Mouse (Mus musculus) forebrain, embryonic 10.5 days (tissue): Measurements from ENCODE around the gene Rpl10a. TPM values are rescaled to one million over a fixed set of nuclear protein-coding genes. Genes with fewer than 3 reads are reported as not detected.
A peak's percentile ranks its signal among the peaks of the same experiment; 100 is the strongest.
"Not testable (repeated sequence)": the region's sequence is repeated elsewhere in the genome, so short reads cannot be mapped to it uniquely, and the experiment has no call there.

Experiments used
- DNase-seq: peaks from one replicate; pipeline ENCODE4 v3.0.0-alpha.2; 2017; ENCODE audit warnings: low spot score; ENCODE audit errors: extremely low spot score
- H3K27ac ChIP-seq: fragments of 300-500 bp; sonication (generic); 2 replicates; pipeline ENCODE4 v1.5.1; 2016; ENCODE audit warnings: mild to moderate bottlenecking
- H3K27me3 ChIP-seq: fragments of 300-500 bp; sonication (generic); 2 replicates; pipeline ENCODE4 v1.6.1; 2016; ENCODE audit warnings: mild to moderate bottlenecking; ENCODE audit not compliant: poor library complexity, severe bottlenecking
- H3K36me3 ChIP-seq: fragments of 300-500 bp; sonication (generic); replicated peaks from 2 replicates; pipeline ENCODE4 v1.6.1; 2016; ENCODE audit warnings: mild to moderate bottlenecking, moderate library complexity
- H3K4me1 ChIP-seq: fragments of 300-500 bp; sonication (generic); 2 replicates; pipeline ENCODE4 v1.6.1; 2016
- H3K4me3 ChIP-seq: fragments of 300-500 bp; sonication (generic); 2 replicates; pipeline ENCODE4 v1.5.1; 2016; ENCODE audit warnings: mild to moderate bottlenecking, moderate library complexity
- H3K9me3 ChIP-seq: fragments of 300-500 bp; sonication (generic); 2 replicates; pipeline ENCODE4 v1.6.1; 2016; ENCODE audit warnings: mild to moderate bottlenecking, moderate library complexity
- WGBS: fragments of 180-500 bp; shearing (Covaris S2); methylation state at CpG from one replicate; pipeline ENCODE4 v1.1.7; 2016; 5-methylcytosine and 5-hydroxymethylcytosine counted together
- polyA plus RNA-seq: library from polyadenylated mRNA; unstranded; fragments of >200 nt; fragmentation: Nextera tagmentation; extraction: Ambion mirVana; gene quantifications from 2 replicates; pipeline ENCODE4 v1.2.1, GENCODE M21; 2016

Gene Rpl10a
- polyA plus RNA-seq, 1 experiment from 2014 or later, result 511 TPM

- peaks cover 56% of the 10 kb centered on the region for H3K4me1 ChIP-seq
- H3K9me3 ChIP-seq, result peaks cover 6% of the 10 kb centered on the region; the same call in 1 of the 2 replicates
- WGBS, result 8% methylated on average over 22 of the region's 22 CpGs
- no peak for DNase-seq
- H3K36me3 ChIP-seq, result peaks cover 76% of the 10 kb centered on the region
- H3K4me3 ChIP-seq, result peak overlapping the region; percentile 99
- no peaks in the 10 kb centered on the region for H3K27me3 ChIP-seq
- H3K27ac ChIP-seq, result peak overlapping the region; percentile 99
These were observed 472 bp upstream of the Rpl10a start for GRCm38 (mm10) chr17:28327673-28328325.

DNA sequence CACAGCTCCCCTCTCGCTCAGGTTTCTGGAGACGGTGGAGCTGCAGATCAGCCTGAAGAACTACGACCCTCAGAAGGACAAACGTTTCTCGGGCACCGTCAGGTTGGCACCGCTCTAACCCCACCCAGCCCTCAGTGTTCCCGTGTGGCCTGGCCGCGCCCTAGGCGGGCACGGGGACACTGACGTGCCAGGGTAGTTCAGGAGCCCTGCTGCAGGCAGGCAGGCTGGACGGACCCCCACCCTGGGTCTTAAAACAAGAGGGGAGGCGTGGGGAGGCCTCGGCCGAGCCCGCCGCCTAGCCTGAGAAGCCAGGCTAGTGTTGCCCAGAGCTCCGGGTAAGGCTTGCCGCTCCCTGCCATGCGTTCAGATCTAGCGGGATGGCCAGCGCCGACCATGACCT is 675 bp downstream of the Rpl10a start:
- peaks cover 68% of the 10 kb centered on the region for H3K4me1 ChIP-seq
- peaks cover 6% of the 10 kb centered on the region; the same call in 1 of the 2 replicates for H3K9me3 ChIP-seq
- H3K27ac ChIP-seq, result peak overlapping the region; percentile 99
- peak; percentile 37 for DNase-seq
- H3K36me3 ChIP-seq, result peaks cover 78% of the 10 kb centered on the region
- no peaks in the 10 kb centered on the region for H3K27me3 ChIP-seq
- peak overlapping the region; percentile 99 for H3K4me3 ChIP-seq
- under 1% methylated on average over 25 of the region's 25 CpGs for WGBS

DNA sequence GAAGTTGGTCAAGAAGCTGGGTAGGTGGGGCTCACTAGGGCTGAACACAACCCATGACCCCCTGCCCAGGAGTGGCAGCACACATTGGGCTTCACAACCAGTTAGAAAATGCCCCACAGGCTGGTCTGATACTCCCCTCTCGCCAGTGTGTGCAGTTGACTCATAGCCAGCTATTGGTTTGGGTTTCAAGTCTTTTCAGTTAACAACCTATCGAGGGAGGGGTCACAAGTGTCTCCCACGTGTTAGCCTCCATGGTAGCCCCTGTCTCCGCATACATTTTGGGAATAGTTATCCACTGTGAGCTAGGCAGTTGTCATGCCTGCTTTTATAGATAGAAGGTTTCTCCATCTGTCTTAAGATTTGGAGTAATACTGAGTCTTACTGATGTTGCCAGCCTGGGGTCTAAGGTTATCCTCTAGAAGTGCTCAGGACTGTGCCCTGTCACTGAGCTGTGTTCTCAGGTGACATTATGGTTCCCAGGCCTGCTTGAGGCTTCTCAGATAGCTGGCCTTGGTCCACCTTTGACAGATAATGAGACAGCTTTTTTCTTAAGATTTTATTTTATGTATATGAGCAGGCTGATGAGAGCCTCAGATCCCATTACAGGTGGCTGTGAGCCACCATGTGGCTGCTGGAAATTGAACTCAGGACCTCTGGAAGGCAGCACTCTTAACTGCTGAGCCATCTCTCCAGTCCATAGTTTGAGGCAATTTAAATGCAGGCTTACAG is 1.4 kb downstream of the Rpl10a start:
- Histone ChIP-seq H3K36me3 (peaks cover 77% of the 10 kb centered on the region), H3K9me3 (peaks cover 2% of the 10 kb centered on the region; the same call in 1 of the 2 replicates), H3K4me3 (peak overlapping the region; percentile 99), H3K27ac (peak overlapping the region; percentile 99), H3K4me1 (peaks cover 74% of the 10 kb centered on the region), H3K27me3 (no peaks in the 10 kb centered on the region)
- 10% methylated on average over 4 of the region's 4 CpGs for WGBS
- DNase-seq, result peak; percentile 39

DNA sequence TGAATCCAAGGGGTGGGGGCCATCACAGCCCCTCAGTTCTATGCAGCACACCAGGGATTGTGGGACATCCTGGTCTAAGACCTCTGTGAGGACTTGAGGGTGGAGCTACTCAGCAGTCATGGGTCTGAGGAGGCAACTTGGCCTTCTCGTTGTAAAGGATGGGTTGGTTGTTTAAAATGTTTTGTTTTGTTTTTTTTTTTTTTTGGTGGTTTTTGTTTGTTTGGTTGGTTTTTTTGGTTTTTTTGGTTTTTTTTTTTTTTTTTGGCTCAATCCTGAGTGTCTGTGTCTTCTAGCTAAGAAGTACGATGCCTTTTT is 1.9 kb downstream of the Rpl10a start:
- no peak for DNase-seq
- peak overlapping the region; percentile 99 for H3K4me3 ChIP-seq
- peaks cover 78% of the 10 kb centered on the region for H3K4me1 ChIP-seq
- H3K36me3 ChIP-seq, result peaks cover 77% of the 10 kb centered on the region
- no peaks in the 10 kb centered on the region for H3K27me3 ChIP-seq
- H3K9me3 ChIP-seq, result no peaks in the 10 kb centered on the region
- WGBS, result 64% methylated on average over 2 of the region's 2 CpGs
- H3K27ac ChIP-seq, result peak overlapping the region; percentile 99

DNA sequence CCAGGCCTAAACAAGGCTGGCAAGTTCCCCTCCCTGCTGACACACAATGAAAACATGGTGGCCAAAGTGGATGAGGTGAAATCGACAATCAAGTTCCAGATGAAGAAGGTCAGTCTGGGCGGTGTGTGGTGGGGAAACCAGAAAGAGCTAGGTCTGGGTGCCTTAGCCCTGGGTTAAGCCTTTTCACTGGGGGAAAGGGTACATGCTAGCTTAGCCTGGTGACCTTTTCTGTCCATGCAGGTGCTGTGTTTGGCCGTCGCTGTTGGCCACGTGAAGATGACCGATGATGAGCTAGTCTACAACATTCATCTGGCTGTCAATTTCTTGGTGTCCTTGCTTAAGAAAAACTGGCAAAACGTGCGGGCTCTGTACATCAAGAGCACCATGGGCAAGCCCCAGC is 2.3 kb downstream of the Rpl10a start:
- Histone ChIP-seq H3K4me3 (peak overlapping the region; percentile 99), H3K4me1 (peaks cover 78% of the 10 kb centered on the region), H3K36me3 (peaks cover 77% of the 10 kb centered on the region)
- not testable (repeated sequence) for DNase-seq, H3K9me3 ChIP-seq, H3K27ac ChIP-seq, H3K27me3 ChIP-seq
- WGBS, result 69% methylated on average over 8 of the region's 8 CpGs

DNA sequence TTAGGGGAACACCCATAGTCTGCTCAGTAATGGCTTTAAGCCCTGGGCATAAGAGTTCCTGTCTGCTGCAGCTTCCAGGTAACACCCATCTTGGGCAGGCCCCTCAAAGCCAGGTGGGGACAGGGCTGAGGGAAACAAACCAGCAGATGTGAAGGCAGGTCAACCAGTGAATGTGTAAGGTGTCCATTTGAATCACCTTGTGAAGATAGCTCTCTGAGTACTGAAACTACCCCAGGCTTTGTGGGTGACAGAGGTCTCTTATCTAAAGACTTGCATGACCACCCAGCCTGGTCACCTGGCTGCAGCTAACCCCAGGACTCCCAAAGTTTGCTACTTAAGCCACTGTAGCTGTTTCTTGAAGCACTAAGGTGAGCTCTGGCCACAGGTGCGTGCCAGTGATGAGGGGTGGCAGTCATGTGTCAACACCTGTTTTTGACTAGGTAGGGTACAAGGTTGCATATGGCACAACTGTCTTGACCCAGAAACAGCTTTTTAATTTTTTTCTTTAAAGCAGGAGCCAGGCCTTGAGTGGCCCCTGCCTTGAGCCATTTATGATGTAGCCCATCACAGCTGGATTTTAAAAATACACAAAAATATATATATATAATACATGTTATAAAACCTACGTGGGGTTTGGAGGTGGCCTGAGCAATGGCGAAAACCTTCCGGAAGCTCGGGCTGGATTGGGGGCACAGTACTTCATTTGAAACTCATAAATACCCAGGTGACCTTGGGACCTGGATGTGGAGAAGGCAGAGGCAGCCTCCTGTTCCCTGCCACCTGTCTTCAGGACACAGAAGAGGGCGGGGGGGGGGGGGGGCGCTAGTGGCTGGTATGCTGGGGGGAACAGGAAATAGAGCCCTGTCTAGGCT is 3.2 kb downstream of the Rpl10a start:
- Histone ChIP-seq H3K27me3 (no peaks in the 10 kb centered on the region), H3K4me3 (peak overlapping the region; percentile 99), H3K9me3 (no peaks in the 10 kb centered on the region), H3K4me1 (peaks cover 78% of the 10 kb centered on the region), H3K36me3 (peaks cover 78% of the 10 kb centered on the region), H3K27ac (peak overlapping the region; percentile 30; the same call in 1 of the 2 replicates)
- 28% methylated on average over 6 of the region's 7 CpGs for WGBS
- peak; percentile 42 for DNase-seq

DNA sequence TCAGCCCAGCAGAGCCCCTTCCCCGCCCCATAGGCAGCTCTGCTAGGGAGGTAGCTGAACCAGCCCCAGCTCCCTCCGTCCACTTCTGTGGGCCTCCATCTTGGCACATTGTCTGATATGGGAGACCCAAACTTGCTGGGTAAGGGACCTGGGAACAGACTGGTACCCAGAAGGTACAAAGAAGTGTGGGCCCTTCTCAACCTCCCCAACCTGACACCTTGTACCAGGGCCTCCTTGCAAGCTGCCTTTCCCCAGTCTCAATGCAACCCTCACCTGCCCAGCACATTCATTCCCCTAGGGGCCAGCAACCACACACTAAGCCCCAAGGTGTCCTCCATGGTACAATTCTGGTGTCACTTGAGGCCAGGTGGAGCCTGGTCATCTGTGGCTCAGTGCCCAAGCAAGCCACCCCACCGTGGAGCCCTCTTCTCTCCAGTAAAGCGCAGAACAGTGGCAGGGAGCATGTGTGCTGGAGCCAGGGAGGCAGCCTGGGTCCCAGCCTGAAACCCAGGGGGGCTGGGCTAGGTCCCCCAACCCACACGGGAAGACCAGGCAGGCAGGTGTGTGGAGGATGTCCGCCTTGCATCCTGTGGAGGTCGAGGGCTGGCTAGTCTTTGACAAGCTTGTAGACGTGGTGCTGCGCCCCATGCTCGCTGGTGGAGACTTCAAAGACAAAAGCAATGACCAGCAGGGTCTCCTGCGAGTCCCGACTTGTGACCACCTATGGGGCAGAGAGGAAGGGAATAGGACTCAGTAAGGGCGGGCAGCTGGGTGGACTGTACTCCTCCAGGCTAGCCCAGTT is 4.0 kb downstream of the Rpl10a start:
- Histone ChIP-seq H3K9me3 (no peaks in the 10 kb centered on the region), H3K4me1 (peaks cover 69% of the 10 kb centered on the region), H3K27me3 (no peaks in the 10 kb centered on the region), H3K36me3 (peaks cover 83% of the 10 kb centered on the region), H3K27ac (peak overlapping the region; percentile 51), H3K4me3 (0 out of 2 replicates have a peak overlapping the region, but pooled peaks have one; percentile 2)
- DNase-seq, result peak; percentile 42
- 48% methylated on average over 13 of the region's 13 CpGs for WGBS

DNA sequence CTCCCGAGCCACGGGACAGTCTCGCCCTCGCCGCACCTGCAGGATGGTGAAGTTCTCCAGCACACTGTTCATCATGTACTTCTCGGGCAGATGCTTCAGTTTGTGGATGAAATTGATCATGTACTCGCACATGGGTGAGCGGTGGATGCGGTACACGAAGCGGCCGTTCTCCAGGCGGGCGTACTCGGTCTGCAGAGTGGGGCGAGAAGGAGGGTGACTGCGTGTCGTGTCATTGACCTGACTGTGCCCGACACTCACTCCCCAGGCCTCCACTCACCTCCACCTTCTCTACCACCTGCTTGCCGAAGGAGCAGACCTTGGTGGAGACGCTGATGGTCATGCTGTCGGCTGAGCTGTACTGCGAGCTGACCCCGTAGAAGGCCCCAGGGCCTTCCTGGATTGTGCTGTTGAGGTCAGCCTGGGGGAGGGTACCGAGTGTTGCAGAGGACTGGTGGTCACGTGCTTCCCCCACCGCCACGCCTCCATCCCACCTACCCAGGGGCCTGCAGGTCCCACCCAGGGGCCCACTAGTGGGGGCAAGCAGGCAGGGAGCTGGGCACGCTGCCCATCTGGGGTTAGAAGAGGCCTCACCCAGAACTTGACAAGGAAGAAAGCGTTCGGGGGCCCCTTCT is 4.8 kb downstream of the Rpl10a start:
- peaks cover 90% of the 10 kb centered on the region for H3K36me3 ChIP-seq
- no peak overlapping the region for H3K4me3 ChIP-seq
- no peaks in the 10 kb centered on the region for H3K27me3 ChIP-seq
- 64% methylated on average over 31 of the region's 31 CpGs for WGBS
- H3K4me1 ChIP-seq, result peaks cover 62% of the 10 kb centered on the region
- peak; percentile 39 for DNase-seq
- peak overlapping the region; percentile 51 for H3K27ac ChIP-seq
- H3K9me3 ChIP-seq, result no peaks in the 10 kb centered on the region

- Histone ChIP-seq H3K4me3 (no peak overlapping the region), H3K4me1 (peaks cover 45% of the 10 kb centered on the region), H3K9me3 (no peaks in the 10 kb centered on the region), H3K36me3 (peaks cover 96% of the 10 kb centered on the region), H3K27ac (no peak overlapping the region), H3K27me3 (no peaks in the 10 kb centered on the region)
- WGBS, result 80% methylated on average over 10 of the region's 10 CpGs
- DNase-seq, result no peak
These were observed 7.0 kb downstream of the Rpl10a start for GRCm38 (mm10) chr17:28335267-28335666.

DNA sequence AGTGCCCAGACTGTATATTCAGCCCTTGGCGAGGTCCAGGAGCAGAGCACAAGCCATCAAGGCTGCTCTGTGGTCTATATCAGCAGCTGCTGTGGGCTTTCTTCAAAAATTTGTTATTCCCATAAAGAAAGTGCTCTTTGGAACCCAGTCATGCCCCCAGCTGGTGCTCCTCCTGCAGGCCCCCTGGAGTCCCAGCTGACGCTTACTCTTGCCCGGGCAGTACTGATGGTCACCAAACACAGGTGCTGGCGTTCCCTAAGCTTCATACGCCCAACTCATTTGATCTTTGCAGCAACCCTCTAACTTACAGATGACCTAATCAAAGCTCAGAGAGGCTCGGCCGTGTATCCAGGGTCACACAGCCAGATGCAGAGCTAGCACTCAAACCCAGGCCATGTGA is 9.3 kb downstream of the Rpl10a start:
- Histone ChIP-seq H3K36me3 (peaks cover 82% of the 10 kb centered on the region), H3K9me3 (no peaks in the 10 kb centered on the region), H3K4me1 (peaks cover 43% of the 10 kb centered on the region), H3K27ac (no peak overlapping the region), H3K27me3 (peaks cover 13% of the 10 kb centered on the region), H3K4me3 (no peak overlapping the region)
- 95% methylated on average over 7 of the region's 7 CpGs for WGBS
- no peak for DNase-seq

- peaks cover 48% of the 10 kb centered on the region for H3K4me1 ChIP-seq
- no peak for DNase-seq
- H3K36me3 ChIP-seq, result peaks cover 54% of the 10 kb centered on the region
- H3K27ac ChIP-seq, result peak overlapping the region; percentile 57
- no peaks in the 10 kb centered on the region for H3K9me3 ChIP-seq
- H3K4me3 ChIP-seq, result no peak overlapping the region
- peaks cover 32% of the 10 kb centered on the region for H3K27me3 ChIP-seq
- WGBS, result 80% methylated on average over 7 of the region's 7 CpGs
These were observed 12.3 kb downstream of the Rpl10a start for GRCm38 (mm10) chr17:28340578-28340977.

- H3K9me3 ChIP-seq, result no peaks in the 10 kb centered on the region
- peaks cover 37% of the 10 kb centered on the region for H3K27me3 ChIP-seq
- H3K27ac ChIP-seq, result peak overlapping the region; percentile 57
- H3K4me3 ChIP-seq, result peak overlapping the region; percentile 41
- peaks cover 53% of the 10 kb centered on the region for H3K4me1 ChIP-seq
- peaks cover 49% of the 10 kb centered on the region for H3K36me3 ChIP-seq
- WGBS, result 9% methylated on average over 26 of the region's 26 CpGs
- DNase-seq, result peak; percentile 66
These were observed 12.8 kb downstream of the Rpl10a start for GRCm38 (mm10) chr17:28341091-28341490.
